Mouse (Mus musculus) erythroblast, embryonic 14.5 days (primary cell): ENCODE data around the gene Cd22. TPM values are rescaled to one million over a fixed set of nuclear protein-coding genes. Genes with fewer than 3 reads are reported as not detected.
"Not testable (repeated sequence)": the region's sequence is repeated elsewhere in the genome, so short reads cannot be mapped to it uniquely, and the experiment has no call there.

Source experiments
- H3K27me3 ChIP-seq: 2 replicates; pipeline ENCODE4 v1.6.1; 2012; ENCODE audit warnings: inconsistent platforms; ENCODE audit not compliant: control insufficient read depth
- H3K36me3 ChIP-seq: 2 replicates; pipeline ENCODE4 v1.6.1; 2012; ENCODE audit warnings: mild to moderate bottlenecking, inconsistent platforms; ENCODE audit not compliant: control insufficient read depth
- H3K4me1 ChIP-seq: 2 replicates; pipeline ENCODE4 v1.6.1; 2012; ENCODE audit warnings: inconsistent platforms; ENCODE audit not compliant: control insufficient read depth
- H3K4me3 ChIP-seq: replicated peaks from 2 replicates; pipeline ENCODE3; 2012; ENCODE audit warnings: moderate library complexity, mild to moderate bottlenecking, inconsistent platforms
- H3K9me3 ChIP-seq: 2 replicates; pipeline ENCODE4 v1.6.1; 2012; ENCODE audit warnings: low read length, inconsistent platforms, mixed read lengths; ENCODE audit not compliant: control insufficient read depth
- GATA1 ChIP-seq: IDR thresholded peaks from 2 replicates; pipeline ENCODE4 v1.6.1; 2012; ENCODE audit warnings: low read length, inconsistent platforms, mixed read lengths
- TAL1 ChIP-seq: IDR thresholded peaks from 3 replicates; pipeline ENCODE4 v1.6.1; 2012; ENCODE audit warnings: low read length, inconsistent platforms, mixed read lengths
- polyA plus RNA-seq: library from polyadenylated mRNA; stranded (reverse); fragments of >175 nt; gene quantifications from 2 replicates; pipeline ENCODE4 v1.2.3, GENCODE M21; 2012

The Cd22 gene
- polyA plus RNA-seq, 1 experiment, result not detected

- Histone ChIP-seq H3K27me3 (no peaks in the 10 kb centered on the region), H3K4me3 (no peak overlapping the region), H3K9me3 (peaks cover 2% of the 10 kb centered on the region; the same call in 1 of the 2 replicates), H3K4me1 (no peaks in the 10 kb centered on the region), H3K36me3 (no peaks in the 10 kb centered on the region)
- TF ChIP-seq TAL1, result no peak
- no peak for TF ChIP-seq GATA1
Observed at GRCm38 (mm10) chr7:30832261-30832660, 47.9 kb downstream of the Cd22 start.

DNA sequence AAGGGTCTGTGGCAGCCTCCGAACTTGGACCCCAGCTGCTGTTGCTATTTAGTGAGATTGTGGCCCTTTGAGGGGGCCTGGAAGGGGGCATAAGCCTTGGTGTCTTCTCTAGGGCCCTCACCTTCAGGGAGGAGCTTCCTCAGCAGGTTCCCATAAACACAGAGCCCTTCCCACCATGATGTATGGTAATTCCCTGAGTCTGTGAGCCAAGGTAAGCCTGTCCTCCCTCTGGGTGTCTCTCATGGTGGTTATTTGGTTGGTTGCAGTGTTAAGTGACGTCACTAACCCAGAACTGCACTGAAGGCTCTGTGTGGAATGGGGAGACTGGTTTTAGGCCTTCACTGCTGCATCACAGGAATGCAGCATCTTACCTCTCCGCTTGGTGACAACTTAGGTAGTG lies 50.7 kb downstream of the Cd22 start:
- Histone ChIP-seq H3K4me3 (no peak overlapping the region), H3K9me3 (peaks cover 2% of the 10 kb centered on the region; the same call in 1 of the 2 replicates), H3K36me3 (no peaks in the 10 kb centered on the region), H3K27me3 (no peaks in the 10 kb centered on the region), H3K4me1 (no peaks in the 10 kb centered on the region)
- no peak for TF ChIP-seq TAL1
- TF ChIP-seq GATA1, result no peak

GRCm38 (mm10) chr7:30828871-30829270 lies 51.3 kb downstream of the Cd22 start:
- H3K27me3 ChIP-seq, H3K4me1 ChIP-seq, H3K36me3 ChIP-seq, H3K4me3 ChIP-seq, H3K9me3 ChIP-seq: not testable (repeated sequence)

GRCm38 (mm10) chr7:30826660-30827059 lies 53.5 kb downstream of the Cd22 start:
- Histone ChIP-seq H3K36me3 (no peaks in the 10 kb centered on the region), H3K4me3 (no peak overlapping the region), H3K27me3 (no peaks in the 10 kb centered on the region), H3K9me3 (peaks cover 2% of the 10 kb centered on the region; the same call in 1 of the 2 replicates), H3K4me1 (no peaks in the 10 kb centered on the region)
- TF ChIP-seq TAL1 (no peak), GATA1 (no peak)

- Histone ChIP-seq H3K4me3 (no peak overlapping the region), H3K27me3 (no peaks in the 10 kb centered on the region), H3K9me3 (peaks cover 2% of the 10 kb centered on the region; the same call in 1 of the 2 replicates), H3K4me1 (no peaks in the 10 kb centered on the region; the same call in 1 of the 2 replicates), H3K36me3 (no peaks in the 10 kb centered on the region)
- TF ChIP-seq GATA1, result no peak
- TF ChIP-seq TAL1, result no peak
Observed at GRCm38 (mm10) chr7:30824306-30824705, 55.8 kb downstream of the Cd22 start.

DNA sequence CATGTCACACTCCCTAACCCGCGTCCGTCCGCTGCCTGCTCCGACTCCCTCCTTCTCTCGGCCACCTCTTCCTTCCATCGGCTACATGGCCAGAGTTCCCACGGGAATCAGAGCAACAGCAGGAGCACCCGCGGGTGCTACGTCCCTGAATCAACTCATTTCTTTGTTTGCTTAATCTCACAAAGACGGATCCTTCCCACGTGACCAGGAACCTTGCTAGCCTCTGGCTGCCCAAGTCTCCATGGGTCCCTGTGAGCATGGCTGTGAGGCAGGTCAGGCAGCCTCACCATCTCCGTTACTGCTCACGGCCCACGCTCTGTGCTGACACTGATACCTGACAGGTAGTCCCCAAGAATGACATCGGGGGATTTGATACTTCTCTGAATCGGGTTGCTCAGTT lies 56.5 kb downstream of the Cd22 start, which contains the start of gene Ffar2:
Ffar2 (minus strand) TSS at position 101 of the 400 bp plus-strand sequence.
- Histone ChIP-seq H3K4me1 (no peaks in the 10 kb centered on the region; the same call in 1 of the 2 replicates), H3K9me3 (peaks cover 2% of the 10 kb centered on the region; the same call in 1 of the 2 replicates), H3K4me3 (no peak within 1 kb of the TSS), H3K36me3 (no peaks in the 10 kb centered on the region), H3K27me3 (no peaks in the 10 kb centered on the region)
- no peak for TF ChIP-seq TAL1
- no peak for TF ChIP-seq GATA1

GRCm38 (mm10) chr7:30821532-30821931 lies 58.6 kb downstream of the Cd22 start:
- H3K4me1 ChIP-seq, result no peaks in the 10 kb centered on the region; the same call in 1 of the 2 replicates
- H3K36me3 ChIP-seq, result no peaks in the 10 kb centered on the region
- no peaks in the 10 kb centered on the region for H3K9me3 ChIP-seq
- H3K4me3 ChIP-seq, result no peak overlapping the region
- no peak for TF ChIP-seq GATA1
- TF ChIP-seq TAL1, result no peak
- H3K27me3 ChIP-seq, result no peaks in the 10 kb centered on the region

- Histone ChIP-seq H3K9me3 (no peaks in the 10 kb centered on the region), H3K27me3 (no peaks in the 10 kb centered on the region), H3K36me3 (no peaks in the 10 kb centered on the region), H3K4me1 (no peaks in the 10 kb centered on the region; the same call in 1 of the 2 replicates), H3K4me3 (no peak overlapping the region)
- TF ChIP-seq TAL1, result no peak
- TF ChIP-seq GATA1, result no peak
Observed at GRCm38 (mm10) chr7:30820854-30821445, 59.2 kb downstream of the Cd22 start.

GRCm38 (mm10) chr7:30820131-30820530 lies 60.0 kb downstream of the Cd22 start:
- Histone ChIP-seq H3K36me3 (no peaks in the 10 kb centered on the region), H3K4me3 (no peak overlapping the region), H3K9me3 (no peaks in the 10 kb centered on the region), H3K4me1 (no peaks in the 10 kb centered on the region; the same call in 1 of the 2 replicates), H3K27me3 (no peaks in the 10 kb centered on the region)
- TF ChIP-seq TAL1, result no peak
- no peak for TF ChIP-seq GATA1

Other genes with a start within 250 kb of the Cd22 start
- not detected in 2 replicates for gene Etv2, start 244.5 kb downstream of the Cd22 start, polyA plus RNA-seq
- gene Rbm42, start 230.0 kb downstream of the Cd22 start, polyA plus RNA-seq, result 22.7 and 23.2 TPM in 2 replicates
- 2.9 and 5.4 TPM in 2 replicates for gene Haus5, start 215.3 kb downstream of the Cd22 start, polyA plus RNA-seq
- gene Pmis2, start 208.7 kb downstream of the Cd22 start, polyA plus RNA-seq, result not detected in 2 replicates
- gene 2200002J24Rik, start 181.4 kb downstream of the Cd22 start, polyA plus RNA-seq, result not detected in 2 replicates
- gene Atp4a, start 168.1 kb downstream of the Cd22 start, polyA plus RNA-seq, result not detected in 2 replicates
- 1.3 and 1.6 TPM in 2 replicates for gene Tmem147, start 150.8 kb downstream of the Cd22 start, polyA plus RNA-seq
- gene Gapdhs, start 136.7 kb downstream of the Cd22 start, polyA plus RNA-seq, result not detected in 2 replicates
- 0.15 TPM in 1 of 2 replicates, not detected in the other for gene Sbsn, start 128.9 kb downstream of the Cd22 start, polyA plus RNA-seq
- gene Dmkn, start 116.6 kb downstream of the Cd22 start, polyA plus RNA-seq, result not detected in 2 replicates
- gene Krtdap, start 92.4 kb downstream of the Cd22 start, polyA plus RNA-seq, result not detected in 2 replicates
- 0.08 TPM in 1 of 2 replicates, not detected in the other for gene Ffar2, start 56.6 kb downstream of the Cd22 start, polyA plus RNA-seq
- gene Ffar3, start 24.2 kb downstream of the Cd22 start, polyA plus RNA-seq, result 0.02 TPM in 1 of 2 replicates, not detected in the other
- gene Ffar1, start 18.8 kb downstream of the Cd22 start, polyA plus RNA-seq, result not detected in 2 replicates
- gene Mag, start 34.5 kb upstream of the Cd22 start, polyA plus RNA-seq, result 0.03 TPM in 1 of 2 replicates, not detected in the other
- gene Hamp2, start 44.3 kb upstream of the Cd22 start, polyA plus RNA-seq, result not detected in 2 replicates
- gene Hamp, start 63.7 kb upstream of the Cd22 start, polyA plus RNA-seq, result not detected in 2 replicates
- gene Usf2, start 76.5 kb upstream of the Cd22 start, polyA plus RNA-seq, result 30.7 and 40.4 TPM in 2 replicates
- 0.06 TPM in 1 of 2 replicates, not detected in the other for gene Lsr, start 93.1 kb upstream of the Cd22 start, polyA plus RNA-seq
- gene Fam187b, start 93.4 kb upstream of the Cd22 start, polyA plus RNA-seq, result not detected in 2 replicates
- 1.2 and 1.7 TPM in 2 replicates for gene Fxyd5, start 162.1 kb upstream of the Cd22 start, polyA plus RNA-seq
- not detected in 2 replicates for gene Fxyd7, start 171.1 kb upstream of the Cd22 start, polyA plus RNA-seq
- 0.28 and 1.7 TPM in 2 replicates for gene Fxyd1, start 176.9 kb upstream of the Cd22 start, polyA plus RNA-seq
- gene Lgi4, start 179.0 kb upstream of the Cd22 start, polyA plus RNA-seq, result 0.03 TPM in 1 of 2 replicates, not detected in the other
- gene Fxyd3, start 196.4 kb upstream of the Cd22 start, polyA plus RNA-seq, result not detected in 2 replicates
- 0.07 and 0.15 TPM in 2 replicates for gene Hpn, start 234.9 kb upstream of the Cd22 start, polyA plus RNA-seq
- gene Scn1b, start 246.7 kb upstream of the Cd22 start, polyA plus RNA-seq, result 0.07 and 0.08 TPM in 2 replicates